Mouse (Mus musculus) testis, postnatal 10 days (tissue): ENCODE data around the gene Park7.
A peak's percentile ranks its signal among the peaks of the same experiment; 100 is the strongest.

ENCODE experiments used
- DNase-seq: peaks from one replicate; pipeline ENCODE4 v3.0.0; 2021; ENCODE audit warnings: low spot score

Park7 gene

GRCm38 (mm10) chr4:150872681-150873080 lies 41.6 kb downstream of the Park7 start:
- no peak for DNase-seq

- DNase-seq: no peak
Observed at GRCm38 (mm10) chr4:150872139-150872651, 42.0 kb downstream of the Park7 start.

- no peak for DNase-seq
Observed at GRCm38 (mm10) chr4:150871392-150872138, 42.7 kb downstream of the Park7 start.

- DNase-seq: no peak
Observed at GRCm38 (mm10) chr4:150870963-150871391, 43.3 kb downstream of the Park7 start.

- DNase-seq: peak; percentile 73
Observed at GRCm38 (mm10) chr4:150869276-150870197, 44.7 kb downstream of the Park7 start.

GRCm38 (mm10) chr4:150868859-150869258 lies 45.4 kb downstream of the Park7 start:
- no peak for DNase-seq

- no peak for DNase-seq
Observed at GRCm38 (mm10) chr4:150868161-150868560, 46.1 kb downstream of the Park7 start.

- DNase-seq: no peak
Observed at GRCm38 (mm10) chr4:150866494-150866893, 47.7 kb downstream of the Park7 start.

- no peak for DNase-seq
Observed at GRCm38 (mm10) chr4:150866069-150866468, 48.2 kb downstream of the Park7 start.

GRCm38 (mm10) chr4:150865371-150865770 lies 48.9 kb downstream of the Park7 start:
- DNase-seq: no peak

- DNase-seq: no peak
Observed at GRCm38 (mm10) chr4:150862626-150863375, 51.4 kb downstream of the Park7 start.

- no peak for DNase-seq
Observed at GRCm38 (mm10) chr4:150861161-150861560, 53.1 kb downstream of the Park7 start.

GRCm38 (mm10) chr4:150860526-150860925 lies 53.7 kb downstream of the Park7 start:
- no peak for DNase-seq

- peak; percentile 60 for DNase-seq
Observed at GRCm38 (mm10) chr4:150855346-150855745, 58.9 kb downstream of the Park7 start.

- DNase-seq: peak; percentile 99
Observed at GRCm38 (mm10) chr4:150854839-150855246, 59.4 kb downstream of the Park7 start.

- DNase-seq: peak; percentile 74
Observed at GRCm38 (mm10) chr4:150853680-150854461, 60.4 kb downstream of the Park7 start, which contains the start of gene Errfi1. Errfi1 (plus strand) TSS chr4:150853919.

GRCm38 (mm10) chr4:150852479-150852878 lies 61.8 kb downstream of the Park7 start:
- DNase-seq: no peak

GRCm38 (mm10) chr4:150852045-150852444 lies 62.2 kb downstream of the Park7 start:
- no peak for DNase-seq

GRCm38 (mm10) chr4:150850893-150851292 lies 63.3 kb downstream of the Park7 start:
- no peak for DNase-seq

- no peak for DNase-seq
Observed at GRCm38 (mm10) chr4:150849964-150850363, 64.3 kb downstream of the Park7 start.
